Mouse (Mus musculus) lung, postnatal 10 days (tissue): ENCODE data around the gene Mmrn2.
A peak's percentile ranks its signal among the peaks of the same experiment; 100 is the strongest.
"Not testable (repeated sequence)": the region's sequence is repeated elsewhere in the genome, so short reads cannot be mapped to it uniquely, and the experiment has no call there.

ENCODE experiments used
- DNase-seq: peaks from one replicate; pipeline ENCODE4 v3.0.0; 2021

Mmrn2 gene

GRCm38 (mm10) chr14:34410716-34411115, 35.5 kb downstream of the Mmrn2 start:
- DNase-seq: no peak

- no peak for DNase-seq
These were observed 37.1 kb downstream of the Mmrn2 start for GRCm38 (mm10) chr14:34412164-34412896.

- not testable (repeated sequence) for DNase-seq
These were observed 41.7 kb downstream of the Mmrn2 start for GRCm38 (mm10) chr14:34416946-34417345.

- no peak for DNase-seq
These were observed 42.2 kb downstream of the Mmrn2 start for GRCm38 (mm10) chr14:34417501-34417900.

DNA sequence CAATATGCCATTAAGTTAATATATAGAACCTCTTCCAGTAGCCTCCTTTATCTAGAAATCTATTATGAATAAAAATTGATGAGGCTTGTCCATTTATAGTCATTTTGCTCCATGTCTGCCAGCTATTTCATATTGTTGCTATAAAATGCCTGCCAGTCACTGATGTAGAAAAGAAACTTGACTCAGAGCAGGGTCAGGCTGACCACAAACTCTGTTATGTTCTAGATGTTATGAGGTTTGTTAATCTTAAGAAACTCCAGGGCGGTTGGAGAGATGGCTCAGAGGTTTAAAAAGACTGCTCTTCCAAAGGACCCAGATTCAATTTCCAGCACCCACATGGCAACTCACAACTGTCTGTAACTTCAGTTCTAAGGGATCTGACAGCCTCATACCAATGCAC, 45.8 kb downstream of the Mmrn2 start:
- no peak for DNase-seq

GRCm38 (mm10) chr14:34428274-34428673, 53.0 kb downstream of the Mmrn2 start:
- DNase-seq: no peak

GRCm38 (mm10) chr14:34429069-34429468, 53.8 kb downstream of the Mmrn2 start:
- no peak for DNase-seq

GRCm38 (mm10) chr14:34440526-34441066, 65.3 kb downstream of the Mmrn2 start:
- DNase-seq: no peak

GRCm38 (mm10) chr14:34442531-34442930, 67.3 kb downstream of the Mmrn2 start:
- no peak for DNase-seq

DNA sequence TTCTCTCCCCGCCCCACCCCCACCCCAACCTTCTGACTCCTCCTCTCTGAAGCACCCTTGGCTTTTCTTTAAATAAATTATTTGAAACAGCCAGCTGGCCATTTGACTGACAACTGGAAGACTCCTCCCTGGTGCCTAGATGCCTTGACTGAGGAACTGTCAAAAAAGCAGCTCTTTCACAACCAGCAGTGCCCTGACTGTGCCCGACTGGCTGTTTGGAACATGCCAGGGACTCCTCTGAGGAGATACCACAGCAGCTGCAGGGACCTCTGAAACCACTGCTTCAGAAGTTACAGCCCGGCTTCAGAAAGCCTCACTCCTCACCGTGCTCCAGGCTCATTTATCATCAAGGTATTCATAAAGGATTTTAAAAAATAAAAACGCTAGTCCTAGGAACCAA, 69.1 kb downstream of the Mmrn2 start:
- DNase-seq: no peak

GRCm38 (mm10) chr14:34444924-34445323, 69.7 kb downstream of the Mmrn2 start:
- DNase-seq: no peak

DNA sequence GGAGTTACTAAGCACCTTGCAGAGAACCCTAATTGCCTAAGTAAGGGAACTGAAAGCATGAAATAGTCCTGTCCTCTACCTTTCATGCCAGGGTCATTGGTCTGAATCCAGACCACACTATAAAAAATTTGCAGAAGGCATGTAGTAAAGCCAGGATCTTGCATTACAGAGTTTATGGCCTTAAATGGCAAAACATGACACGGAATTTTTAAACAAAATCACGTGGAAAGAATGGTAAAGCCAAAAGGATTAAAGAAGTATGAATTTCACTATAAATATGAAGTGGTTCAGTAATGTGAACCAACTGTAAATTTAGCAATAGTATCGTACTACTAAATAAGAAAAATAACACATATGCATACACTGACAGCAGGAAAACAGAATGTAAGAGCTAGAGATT, 70.1 kb downstream of the Mmrn2 start:
- DNase-seq: no peak

DNA sequence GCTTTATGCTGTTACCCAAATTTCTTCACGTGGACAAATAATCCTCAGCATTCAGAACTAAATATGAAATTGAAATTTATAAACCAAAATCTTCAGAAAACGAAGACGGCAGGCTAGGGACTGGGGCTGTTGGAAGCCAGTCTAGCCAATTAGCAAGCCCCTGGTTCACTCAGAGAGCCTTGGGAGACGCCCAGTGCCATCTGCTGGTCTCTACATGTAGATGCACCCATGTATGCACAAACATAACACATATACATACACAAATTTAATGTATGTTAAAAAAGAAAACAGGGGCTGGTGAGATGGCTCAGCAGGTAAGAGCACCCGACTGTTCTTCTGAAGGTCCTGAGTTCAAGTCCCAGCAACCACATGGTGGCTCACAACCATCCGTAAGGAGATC, 71.4 kb downstream of the Mmrn2 start:
- no peak for DNase-seq

DNA sequence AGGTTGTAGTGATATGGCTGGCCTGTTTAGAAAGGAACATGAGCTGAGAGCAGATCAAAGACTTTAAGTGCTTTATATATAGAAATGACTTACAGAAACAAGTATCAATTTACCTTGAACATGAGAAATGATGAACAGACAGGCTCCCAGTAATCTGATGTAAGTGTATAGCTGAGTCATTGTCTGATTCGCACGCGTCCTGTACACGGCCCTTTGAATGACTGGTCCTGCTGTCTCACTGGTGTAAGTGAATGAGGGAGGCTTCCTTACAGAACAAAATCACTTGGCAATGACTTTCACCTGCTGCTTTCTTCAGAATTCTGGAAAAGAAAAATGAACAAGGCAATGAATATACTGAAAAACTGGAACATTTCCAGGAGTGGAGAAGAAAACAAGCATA, 72.4 kb downstream of the Mmrn2 start:
- no peak for DNase-seq

DNA sequence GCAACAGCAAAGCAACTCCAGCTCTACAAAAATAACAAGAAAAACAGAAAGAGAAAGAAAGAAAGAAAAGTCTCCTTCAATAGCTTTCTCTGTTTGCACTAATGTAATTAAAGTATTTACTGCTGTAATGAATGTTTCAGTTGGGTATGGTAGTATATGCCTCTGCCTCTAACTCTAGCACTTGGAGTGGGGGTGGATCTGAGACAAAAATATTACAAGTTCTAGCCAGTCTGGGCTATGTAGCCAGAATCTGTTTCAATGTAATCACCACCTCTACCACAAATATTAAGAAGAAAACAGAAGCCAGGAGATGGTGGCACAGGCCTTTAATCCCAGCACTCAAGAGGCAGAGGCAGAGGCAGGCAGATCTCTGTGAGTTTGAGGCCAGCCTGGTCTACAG, 73.1 kb downstream of the Mmrn2 start:
- no peak for DNase-seq

DNA sequence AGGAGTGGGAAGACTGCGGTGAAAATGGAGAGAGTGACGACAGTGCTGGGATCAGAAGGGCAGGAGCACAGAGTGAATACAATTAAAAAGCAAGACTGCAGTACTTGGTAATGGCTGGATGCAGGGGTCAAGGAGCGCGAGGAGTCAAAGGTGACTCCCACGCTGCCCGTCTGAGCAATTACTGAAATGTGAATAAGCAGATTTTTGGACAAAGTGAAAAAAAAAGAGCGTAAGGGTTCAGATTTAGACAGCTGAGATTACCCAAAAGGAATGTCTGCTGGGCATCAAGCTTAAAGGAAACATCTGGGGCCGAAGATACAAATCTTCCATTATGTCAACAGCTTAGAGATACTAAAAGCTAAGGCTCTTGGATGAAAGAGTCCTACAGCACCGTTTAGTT, 74.5 kb downstream of the Mmrn2 start:
- DNase-seq: peak; percentile 10

DNA sequence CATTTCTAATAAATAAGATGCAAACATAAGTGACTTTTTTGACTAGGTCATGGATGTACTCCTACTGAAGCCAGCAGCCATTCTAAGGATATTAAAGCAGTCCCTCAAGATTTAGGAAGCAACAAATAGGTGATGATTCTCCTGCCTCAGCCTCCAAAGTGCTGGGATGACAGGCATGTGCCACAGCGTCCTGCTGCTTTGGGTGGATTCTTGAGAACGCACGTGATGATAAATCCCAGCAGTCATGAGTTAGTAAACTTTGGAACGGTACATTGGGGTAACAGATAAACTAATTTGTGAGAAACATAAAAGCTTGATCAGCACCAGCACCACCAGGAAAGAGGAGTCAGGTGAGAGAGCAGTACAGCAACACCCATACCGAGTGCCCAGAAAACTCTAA, 75.2 kb downstream of the Mmrn2 start:
- DNase-seq: no peak

GRCm38 (mm10) chr14:34451872-34452271, 76.6 kb downstream of the Mmrn2 start:
- no peak for DNase-seq

DNA sequence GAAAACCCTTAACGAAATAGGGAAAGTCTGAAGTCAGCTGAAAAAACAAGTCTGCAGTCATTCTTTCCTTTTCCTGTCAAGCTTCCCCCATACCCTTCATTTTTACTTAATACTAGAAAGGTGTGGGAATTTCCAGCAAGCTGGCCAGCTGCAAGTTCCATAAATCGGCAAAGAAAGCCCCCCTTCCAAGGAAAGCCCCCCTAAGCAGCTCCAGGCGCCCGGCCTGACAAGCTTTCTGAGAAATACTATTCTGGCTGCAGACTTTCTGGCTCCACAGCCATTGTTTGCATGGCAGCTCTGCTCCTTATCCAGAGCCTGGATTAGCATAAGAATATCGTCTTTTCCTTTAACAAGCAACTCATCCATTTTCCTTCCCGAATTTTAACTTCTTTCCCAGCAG, 78.4 kb downstream of the Mmrn2 start:
- no peak for DNase-seq
